Mouse (Mus musculus) MEL (cell line): ENCODE results near the gene Ttyh2.

Source experiments
- CTCF ChIP-seq, 3 experiments: IDR thresholded peaks in 2 of 3; conservative IDR thresholded peaks in 1 of 3; 2 replicates each; pipeline ENCODE4 v1.5.1; 2011 to 2012; ENCODE audit warnings: low read length in 3 of 3, low read depth in 2 of 3, mild to moderate bottlenecking in 2 of 3, improper control_type of control experiment in 1 of 3, inconsistent platforms in 1 of 3, mixed read lengths in 1 of 3, moderate library complexity in 1 of 3; ENCODE audit not compliant: control insufficient read depth in 1 of 3, insufficient read depth in 1 of 3, poor library complexity in 1 of 3, severe bottlenecking in 1 of 3
- HCFC1 ChIP-seq: IDR thresholded peaks from 2 replicates; pipeline ENCODE4 v1.6.1; 2012; ENCODE audit warnings: low read depth, mild to moderate bottlenecking, inconsistent platforms, low read length, improper control_type of control experiment, moderate library complexity
- MAX ChIP-seq: IDR thresholded peaks from 2 replicates; pipeline ENCODE4 v1.6.1; 2011; ENCODE audit warnings: low read length, improper control_type of control experiment
- POLR2A ChIP-seq, 2 experiments: IDR thresholded peaks; 2 replicates each; pipeline ENCODE4 v1.6.1; 2011 to 2012; ENCODE audit warnings: low read length in 2 of 2, mild to moderate bottlenecking in 2 of 2, control low read depth in 1 of 2, improper control_type of control experiment in 1 of 2, low read depth in 1 of 2, moderate library complexity in 1 of 2; ENCODE audit not compliant: control insufficient read depth in 1 of 2, insufficient read depth in 1 of 2, poor library complexity in 1 of 2
- POLR2AphosphoS2 ChIP-seq: IDR thresholded peaks from 2 replicates; pipeline ENCODE4 v1.6.1; 2011; ENCODE audit warnings: low read length, improper control_type of control experiment
- ZC3H11A ChIP-seq: IDR thresholded peaks from 2 replicates; pipeline ENCODE4 v1.6.1; 2012; ENCODE audit warnings: low read depth, mild to moderate bottlenecking, inconsistent platforms, low read length, improper control_type of control experiment

DNA sequence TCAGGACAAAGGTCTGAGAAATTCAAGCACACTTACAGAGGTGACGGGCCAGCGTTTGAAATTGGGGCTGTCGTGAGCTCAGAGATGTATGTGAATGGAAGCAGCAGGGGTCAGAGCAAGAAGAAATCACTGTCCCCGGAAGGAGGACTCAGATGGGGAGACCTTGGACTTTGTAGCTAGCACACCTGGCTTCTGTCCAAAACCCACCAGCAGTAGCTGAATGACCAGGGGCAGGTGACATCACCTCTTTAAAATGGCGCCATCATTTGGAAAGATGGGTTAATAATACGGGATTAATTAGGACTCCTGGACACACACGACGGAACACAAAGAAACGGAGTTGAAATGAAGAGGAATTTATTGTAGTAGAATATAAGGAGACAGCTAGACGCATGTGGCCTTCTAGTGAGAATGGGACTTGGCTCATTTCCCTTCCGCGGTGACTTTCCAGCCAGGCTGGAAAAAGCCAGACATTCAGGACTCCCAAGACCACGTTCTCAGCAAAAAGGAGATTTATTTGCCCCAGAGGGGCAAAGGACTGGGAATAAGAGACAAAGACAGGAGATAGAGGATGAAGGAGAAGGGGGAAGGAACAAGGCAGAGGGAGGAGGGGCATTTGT lies 49.0 kb upstream of the Ttyh2 start:
- no peak for TF ChIP-seq CTCF (IDR thresholded peaks at IDR 0.05 in 2 of 3, conservative IDR thresholded peaks at IDR 0.05 in 1 of 3; ENCODE audit: control insufficient read depth in 1 of 3, insufficient read depth in 1 of 3, low read depth in 2 of 3, low read length in 3 of 3, poor library complexity in 1 of 3, severe bottlenecking in 1 of 3)
- no peak for TF ChIP-seq POLR2AphosphoS2
- TF ChIP-seq HCFC1: no peak
- no peak for TF ChIP-seq MAX
- no peak for TF ChIP-seq ZC3H11A
- TF ChIP-seq POLR2A (IDR thresholded peaks at IDR 0.05; ENCODE audit: control insufficient read depth in 1 of 2, insufficient read depth in 1 of 2, low read depth in 1 of 2, low read length in 2 of 2, poor library complexity in 1 of 2): no peak
